Mouse (Mus musculus) right cerebral cortex, adult 18-20 months (tissue): ENCODE measurements around the gene Ptprk.

Experiments used
- DNase-seq: peaks from one replicate; pipeline ENCODE4 v3.0.0; 2022; ENCODE audit warnings: mixed read lengths

The Ptprk gene

GRCm38 (mm10) chr10:28116982-28117381 lies 42.4 kb downstream of the Ptprk start:
- no peak for DNase-seq

- no peak for DNase-seq
Observed at GRCm38 (mm10) chr10:28118783-28119365, 44.3 kb downstream of the Ptprk start.

GRCm38 (mm10) chr10:28123881-28124280 lies 49.3 kb downstream of the Ptprk start:
- no peak for DNase-seq

- peak; percentile 46 for DNase-seq
Observed at GRCm38 (mm10) chr10:28128011-28128410, 53.4 kb downstream of the Ptprk start.

- no peak for DNase-seq
Observed at GRCm38 (mm10) chr10:28128450-28128849, 53.8 kb downstream of the Ptprk start.

GRCm38 (mm10) chr10:28130422-28130821 lies 55.8 kb downstream of the Ptprk start:
- DNase-seq: no peak

- DNase-seq: no peak
Observed at GRCm38 (mm10) chr10:28133770-28134169, 59.1 kb downstream of the Ptprk start.

- DNase-seq: no peak
Observed at GRCm38 (mm10) chr10:28138399-28138798, 63.8 kb downstream of the Ptprk start.

- no peak for DNase-seq
Observed at GRCm38 (mm10) chr10:28144459-28144858, 69.8 kb downstream of the Ptprk start.

GRCm38 (mm10) chr10:28145326-28145725 lies 70.7 kb downstream of the Ptprk start:
- no peak for DNase-seq

- no peak for DNase-seq
Observed at GRCm38 (mm10) chr10:28155688-28156685, 81.4 kb downstream of the Ptprk start.

- no peak for DNase-seq
Observed at GRCm38 (mm10) chr10:28159716-28160115, 85.1 kb downstream of the Ptprk start.

- DNase-seq: no peak
Observed at GRCm38 (mm10) chr10:28161306-28161705, 86.7 kb downstream of the Ptprk start.

GRCm38 (mm10) chr10:28164250-28164649 lies 89.6 kb downstream of the Ptprk start:
- no peak for DNase-seq

GRCm38 (mm10) chr10:28164746-28165145 lies 90.1 kb downstream of the Ptprk start:
- DNase-seq: no peak

- no peak for DNase-seq
Observed at GRCm38 (mm10) chr10:28166610-28167009, 92.0 kb downstream of the Ptprk start.

- no peak for DNase-seq
Observed at GRCm38 (mm10) chr10:28167097-28167496, 92.5 kb downstream of the Ptprk start.

GRCm38 (mm10) chr10:28171196-28171595 lies 96.6 kb downstream of the Ptprk start:
- DNase-seq: no peak

GRCm38 (mm10) chr10:28178876-28179275 lies 104.3 kb downstream of the Ptprk start:
- DNase-seq: peak; percentile 42

- no peak for DNase-seq
Observed at GRCm38 (mm10) chr10:28182081-28182480, 107.5 kb downstream of the Ptprk start.

- no peak for DNase-seq
Observed at GRCm38 (mm10) chr10:28184675-28185074, 110.1 kb downstream of the Ptprk start.

GRCm38 (mm10) chr10:28185326-28185725 lies 110.7 kb downstream of the Ptprk start:
- no peak for DNase-seq

- no peak for DNase-seq
Observed at GRCm38 (mm10) chr10:28186018-28186800, 111.6 kb downstream of the Ptprk start.
